Mouse (Mus musculus): ENCODE measurements around the gene Timm8b.
A peak's percentile ranks its signal among the peaks of the same experiment; 100 is the strongest.
"Not testable (repeated sequence)": the region's sequence is repeated elsewhere in the genome, so short reads cannot be mapped to it uniquely, and the experiment has no call there.

The Timm8b gene

GRCm38 (mm10) chr9:50602055-50602845 lies 1.5 kb upstream of the Timm8b start:
- no peak for DNase-seq (ENCODE audit: low spot score in 2 of 2)

GRCm38 (mm10) chr9:50603998-50604324 lies 251 bp downstream of the Timm8b start:
- no peak for DNase-seq (ENCODE audit: low spot score in 2 of 2)

- DNase-seq (ENCODE audit: low spot score in 2 of 2) = no peak
Measured at GRCm38 (mm10) chr9:50604338-50604737, 628 bp downstream of the Timm8b start.

- DNase-seq (ENCODE audit: low spot score in 2 of 2) = no peak
Measured at GRCm38 (mm10) chr9:50612115-50612514, 8.4 kb downstream of the Timm8b start.

GRCm38 (mm10) chr9:50616161-50616560 lies 12.5 kb downstream of the Timm8b start:
- no peak for DNase-seq (ENCODE audit: low spot score in 2 of 2)

- peak; percentile 83 to 93 for DNase-seq (ENCODE audit: low spot score in 2 of 2)
Measured at GRCm38 (mm10) chr9:50616766-50617603, 13.3 kb downstream of the Timm8b start, which contains the start of the genes Pih1d2 and Nkapd1. Gene Pih1d2 (plus strand): TSS chr9:50617321. Gene Nkapd1 (minus strand): TSS chr9:50617464.

- DNase-seq (ENCODE audit: low spot score in 2 of 2) = no peak
Measured at GRCm38 (mm10) chr9:50617794-50618330, 14.2 kb downstream of the Timm8b start.

GRCm38 (mm10) chr9:50630903-50631302 lies 27.2 kb downstream of the Timm8b start:
- DNase-seq (ENCODE audit: low spot score in 2 of 2) = not testable (repeated sequence)

- no peak for DNase-seq (ENCODE audit: low spot score in 2 of 2)
Measured at GRCm38 (mm10) chr9:50632016-50632688, 28.4 kb downstream of the Timm8b start.

GRCm38 (mm10) chr9:50633059-50633458 lies 29.3 kb downstream of the Timm8b start:
- no peak for DNase-seq (ENCODE audit: low spot score in 2 of 2)

- DNase-seq (ENCODE audit: low spot score in 2 of 2) = no peak
Measured at GRCm38 (mm10) chr9:50634270-50634669, 30.6 kb downstream of the Timm8b start.

- no peak for DNase-seq (ENCODE audit: low spot score in 2 of 2)
Measured at GRCm38 (mm10) chr9:50646826-50647370, 43.2 kb downstream of the Timm8b start.

GRCm38 (mm10) chr9:50650503-50650902 lies 46.8 kb downstream of the Timm8b start:
- no peak for DNase-seq (ENCODE audit: low spot score in 2 of 2)
